Comparison of ENCODE assay signal across 7 mouse cellular contexts in genomic region chr11:65806909-65807504, GRCm38 (mm10). TPM values are rescaled to one million over a fixed set of nuclear protein-coding genes. Genes with fewer than 3 reads are reported as not detected.
A peak's percentile ranks its signal among the peaks of the same experiment; 100 is the strongest.
DNase-seq lines count a peak whose midpoint lies in the region; ATAC-seq and TF ChIP-seq lines count a peak whose summit lies in the region.

Gene Zkscan6 (plus strand): TSS chr11:65807175.

- peak within 1 kb of the TSS; percentile 70 for H3K27ac ChIP-seq in embryonic facial prominence, embryonic 11.5 days (replicated peaks; ENCODE audit: low read depth, low read length)
- peak within 1 kb of the TSS; percentile 74 for H3K27ac ChIP-seq in kidney, adult 2 months (ENCODE audit: insufficient read depth, low read depth, low read length)
- peak within 1 kb of the TSS; percentile 77 for H3K27ac ChIP-seq in limb, embryonic 12.5 days
- peak within 1 kb of the TSS; percentile 83 for H3K27ac ChIP-seq in midbrain, embryonic 15.5 days
- H3K27ac ChIP-seq in spleen, adult 2 months (ENCODE audit: insufficient read depth, low read length) = peak within 1 kb of the TSS; percentile 97

- peak within 1 kb of the TSS; percentile 80 for H3K9ac ChIP-seq in embryonic facial prominence, embryonic 11.5 days (replicated peaks; ENCODE audit: low read length)
- peak within 1 kb of the TSS; percentile 77 for H3K9ac ChIP-seq in limb, embryonic 12.5 days (replicated peaks)
- peak within 1 kb of the TSS; percentile 63 for H3K9ac ChIP-seq in midbrain, embryonic 15.5 days

- H3K36me3 ChIP-seq in embryonic facial prominence, embryonic 11.5 days (replicated peaks; ENCODE audit: control insufficient read depth, insufficient read depth, low read depth, low read length) = no peaks in the 10 kb centered on the region
- H3K36me3 ChIP-seq in kidney, adult 2 months (ENCODE audit: control insufficient read depth, insufficient read depth, low read length) = no peaks in the 10 kb centered on the region
- H3K36me3 ChIP-seq in limb, embryonic 12.5 days = no peaks in the 10 kb centered on the region
- H3K36me3 ChIP-seq in midbrain, embryonic 15.5 days (replicated peaks) = no peaks in the 10 kb centered on the region
- no peaks in the 10 kb centered on the region for H3K36me3 ChIP-seq in spleen, adult 2 months (ENCODE audit: control insufficient read depth, insufficient read depth, low read length)

- no peaks in the 10 kb centered on the region for H3K9me3 ChIP-seq in embryonic facial prominence, embryonic 11.5 days (replicated peaks; ENCODE audit: control insufficient read depth, low read length)
- no peaks in the 10 kb centered on the region for H3K9me3 ChIP-seq in limb, embryonic 12.5 days
- H3K9me3 ChIP-seq in midbrain, embryonic 15.5 days = no peaks in the 10 kb centered on the region

- peak within 1 kb of the TSS; percentile 87 for H3K4me3 ChIP-seq in embryonic facial prominence, embryonic 11.5 days (ENCODE audit: low read depth, low read length)
- peak within 1 kb of the TSS; percentile 81 for H3K4me3 ChIP-seq in kidney, adult 2 months (ENCODE audit: insufficient read depth, low read depth, low read length)
- H3K4me3 ChIP-seq in limb, embryonic 12.5 days (replicated peaks) = peak within 1 kb of the TSS; percentile 78
- H3K4me3 ChIP-seq in midbrain, embryonic 15.5 days = peak within 1 kb of the TSS; percentile 66
- H3K4me3 ChIP-seq in spleen, adult 2 months (ENCODE audit: extremely low read depth, insufficient read depth, insufficient read length) = peak within 1 kb of the TSS; percentile 95

- no peaks in the 10 kb centered on the region for H3K4me1 ChIP-seq in embryonic facial prominence, embryonic 11.5 days (ENCODE audit: control insufficient read depth, insufficient read depth, low read length)
- H3K4me1 ChIP-seq in kidney, adult 2 months (ENCODE audit: control insufficient read depth, insufficient read depth, low read length) = no peaks in the 10 kb centered on the region
- H3K4me1 ChIP-seq in limb, embryonic 12.5 days (replicated peaks) = peaks cover 10% of the 10 kb centered on the region
- peaks cover 24% of the 10 kb centered on the region for H3K4me1 ChIP-seq in midbrain, embryonic 15.5 days
- H3K4me1 ChIP-seq in spleen, adult 2 months (ENCODE audit: control insufficient read depth, insufficient read depth, insufficient read length) = peaks cover 3% of the 10 kb centered on the region

- peak; percentile 95 for ATAC-seq in embryonic facial prominence, embryonic 11.5 days (replicated peaks; ENCODE audit: insufficient number of reproducible peaks, low FRiP score, low TSS enrichment, low read depth)
- ATAC-seq in limb, embryonic 12.5 days (ENCODE audit: insufficient number of reproducible peaks, insufficient read depth, low FRiP score, low TSS enrichment, low read depth) = peak; percentile 95
- ATAC-seq in midbrain, embryonic 15.5 days (replicated peaks) = peak; percentile 98

- H3K4me2 ChIP-seq in embryonic facial prominence, embryonic 11.5 days (ENCODE audit: low read depth, low read length) = peak within 1 kb of the TSS; percentile 69
- peak within 1 kb of the TSS; percentile 86 for H3K4me2 ChIP-seq in limb, embryonic 12.5 days
- H3K4me2 ChIP-seq in midbrain, embryonic 15.5 days = peak within 1 kb of the TSS; percentile 69

- DNase-seq in adrenal gland, postnatal 14 days = peak; percentile 94
- peak; percentile 90 for DNase-seq in embryonic facial prominence, embryonic 11.5 days (ENCODE audit: low spot score)
- DNase-seq in heart, adult 18-20 months = peak; percentile 89 to 94
- DNase-seq in kidney, adult 2 months = peak; percentile 96
- peak; percentile 72 to 84 for DNase-seq in spleen, adult 2 months (ENCODE audit: low read depth in 1 of 2, low spot score in 2 of 2)

- TF ChIP-seq CTCF in kidney, adult 2 months (conservative IDR thresholded peaks at IDR 0.05; ENCODE audit: insufficient read depth, insufficient read length, low read depth, low read length) = no peak
- TF ChIP-seq CTCF in spleen, adult 2 months (IDR thresholded peaks at IDR 0.05; ENCODE audit: extremely low read depth, insufficient read depth, insufficient read length, insufficient replicate concordance) = no peak

- WGBS in embryonic facial prominence, embryonic 11.5 days = under 1% methylated on average over 50 of the region's 58 CpGs
- WGBS in kidney, adult 2 months = under 1% methylated on average over 58 of the region's 58 CpGs
- under 1% methylated on average over 58 of the region's 58 CpGs for WGBS in limb, embryonic 12.5 days
- under 1% methylated on average over 50 of the region's 58 CpGs for WGBS in midbrain, embryonic 15.5 days
- under 1% methylated on average over 58 of the region's 58 CpGs for WGBS in spleen, adult 2 months

- no peaks in the 10 kb centered on the region for H3K27me3 ChIP-seq in embryonic facial prominence, embryonic 11.5 days (ENCODE audit: control insufficient read depth, insufficient read depth, low read length)
- no peaks in the 10 kb centered on the region for H3K27me3 ChIP-seq in kidney, adult 2 months (replicated peaks; ENCODE audit: control insufficient read depth, insufficient read depth, low read length)
- 0 out of 2 replicates have a peak, but pooled peaks cover 2% of the 10 kb centered on the region for H3K27me3 ChIP-seq in limb, embryonic 12.5 days
- no peaks in the 10 kb centered on the region; the same call in 1 of the 2 replicates for H3K27me3 ChIP-seq in midbrain, embryonic 15.5 days (replicated peaks)
- H3K27me3 ChIP-seq in spleen, adult 2 months (ENCODE audit: control insufficient read depth, insufficient read depth, low read length) = no peaks in the 10 kb centered on the region

- TF ChIP-seq POLR2A in kidney, adult 2 months (IDR thresholded peaks at IDR 0.05; ENCODE audit: low read depth, low read length) = peak; percentile 20
- TF ChIP-seq POLR2A in spleen, adult 2 months (IDR thresholded peaks at IDR 0.05; ENCODE audit: low read depth, low read length) = peak; percentile 60

RNA-seq across cellular contexts. Expression of gene Zkscan6, which starts in this region (rescaled TPM):
- total RNA-seq in adrenal gland, postnatal 14 days (2021) = 12.3 and 12.9 TPM in 2 replicates
- 12.6 and 13.0 TPM in 2 replicates for polyA plus RNA-seq in embryonic facial prominence, embryonic 11.5 days (2014; fragmentation: Nextera tagmentation; extraction: Ambion mirVana)
- total RNA-seq in heart, adult 18-20 months (2021) = 1 to 10 TPM; 4.4 to 4.5 TPM
- 3.1 TPM in 2 replicates for polyA plus RNA-seq in kidney, adult 2 months (2012; rRNA removed)
- polyA plus RNA-seq in limb, embryonic 12.5 days (2016; fragmentation: Nextera tagmentation; extraction: Ambion mirVana) = 13.8 and 14.4 TPM in 2 replicates
- polyA plus RNA-seq in midbrain, embryonic 15.5 days (2015; fragmentation: Nextera tagmentation; extraction: Ambion mirVana) = 19.7 and 20.1 TPM in 2 replicates
- 3.3 and 3.7 TPM in 2 replicates for polyA plus RNA-seq in spleen, adult 2 months (2012; rRNA removed)

Comparison
In these comparisons a context has a peak if more than half of its experiments do, and no peak if none do; other contexts are left out.
1. Peak in every context shown above with its lines: DNase-seq, ATAC-seq, H3K4me3 ChIP-seq and H3K27ac ChIP-seq.